Mouse (Mus musculus): ENCODE results near the gene Scfd2.

- TF ChIP-seq CTCF (IDR thresholded peaks at IDR 0.05; ENCODE audit: low read depth) (peak; percentile 91), EP300 (optimal IDR thresholded peaks at IDR 0.05) (no peak)
Measured at GRCm38 (mm10) chr5:74433580-74434147, 97.9 kb downstream of the Scfd2 start.

Measured in stomach, postnatal 0 days (tissue).